Mouse (Mus musculus): Measurements from ENCODE around the gene Ssh2.
A peak's percentile ranks its signal among the peaks of the same experiment; 100 is the strongest.
"Not testable (repeated sequence)": the region's sequence is repeated elsewhere in the genome, so short reads cannot be mapped to it uniquely, and the experiment has no call there.

Ssh2 gene

GRCm38 (mm10) chr11:77348985-77349384 is 132.9 kb downstream of the Ssh2 start:
- no peak for DNase-seq (ENCODE audit: low spot score)

GRCm38 (mm10) chr11:77349698-77350097 is 133.6 kb downstream of the Ssh2 start:
- no peak for DNase-seq (ENCODE audit: low spot score)

- no peak for DNase-seq (ENCODE audit: low spot score)
Measured at GRCm38 (mm10) chr11:77355055-77355454, 139.0 kb downstream of the Ssh2 start.

GRCm38 (mm10) chr11:77357839-77358238 is 141.8 kb downstream of the Ssh2 start:
- DNase-seq (ENCODE audit: low spot score): no peak

GRCm38 (mm10) chr11:77363476-77363875 is 147.4 kb downstream of the Ssh2 start:
- DNase-seq (ENCODE audit: low spot score): no peak

GRCm38 (mm10) chr11:77364376-77364775 is 148.3 kb downstream of the Ssh2 start:
- no peak for DNase-seq (ENCODE audit: low spot score)

GRCm38 (mm10) chr11:77365706-77366386 is 149.8 kb downstream of the Ssh2 start:
- DNase-seq (ENCODE audit: low spot score): no peak

GRCm38 (mm10) chr11:77367541-77368270 is 151.6 kb downstream of the Ssh2 start:
- no peak for DNase-seq (ENCODE audit: low spot score)

GRCm38 (mm10) chr11:77369188-77369840 is 153.2 kb downstream of the Ssh2 start:
- DNase-seq (ENCODE audit: low spot score): no peak

GRCm38 (mm10) chr11:77369841-77370191 is 153.7 kb downstream of the Ssh2 start:
- no peak for DNase-seq (ENCODE audit: low spot score)

GRCm38 (mm10) chr11:77371088-77371487 is 155.0 kb downstream of the Ssh2 start:
- no peak for DNase-seq (ENCODE audit: low spot score)

GRCm38 (mm10) chr11:77371696-77372095 is 155.6 kb downstream of the Ssh2 start:
- no peak for DNase-seq (ENCODE audit: low spot score)

GRCm38 (mm10) chr11:77372196-77372904 is 156.3 kb downstream of the Ssh2 start:
- no peak for DNase-seq (ENCODE audit: low spot score)

- DNase-seq (ENCODE audit: low spot score): no peak
Measured at GRCm38 (mm10) chr11:77378622-77379021, 162.5 kb downstream of the Ssh2 start.

GRCm38 (mm10) chr11:77381174-77381573 is 165.1 kb downstream of the Ssh2 start:
- no peak for DNase-seq (ENCODE audit: low spot score)

GRCm38 (mm10) chr11:77384151-77384550 is 168.1 kb downstream of the Ssh2 start:
- DNase-seq (ENCODE audit: low spot score): no peak

GRCm38 (mm10) chr11:77385706-77386690 is 169.9 kb downstream of the Ssh2 start:
- DNase-seq (ENCODE audit: low spot score): peak; percentile 68

GRCm38 (mm10) chr11:77388197-77388596 is 172.1 kb downstream of the Ssh2 start:
- DNase-seq (ENCODE audit: low spot score): not testable (repeated sequence)

GRCm38 (mm10) chr11:77395539-77395938 is 179.5 kb downstream of the Ssh2 start:
- no peak for DNase-seq (ENCODE audit: low spot score)

GRCm38 (mm10) chr11:77402508-77402907 is 186.4 kb downstream of the Ssh2 start:
- no peak for DNase-seq (ENCODE audit: low spot score)

GRCm38 (mm10) chr11:77406329-77406728 is 190.2 kb downstream of the Ssh2 start:
- DNase-seq (ENCODE audit: low spot score): no peak

Measured in layer of hippocampus, adult 9-10 months (tissue).